Mouse (Mus musculus) cerebral cortex, adult 2 months (tissue): ENCODE data around the gene Ano3.

Source experiments
- WGBS: fragments of 180-500 bp; shearing (Covaris S2); methylation state at CpG from one replicate; pipeline ENCODE4 v1.1.7; 2018; 5-methylcytosine and 5-hydroxymethylcytosine counted together

Ano3 gene

GRCm38 (mm10) chr2:110795433-110795832, 155.3 kb downstream of the Ano3 start:
- WGBS: 49% methylated on average over 3 of the region's 3 CpGs

DNA sequence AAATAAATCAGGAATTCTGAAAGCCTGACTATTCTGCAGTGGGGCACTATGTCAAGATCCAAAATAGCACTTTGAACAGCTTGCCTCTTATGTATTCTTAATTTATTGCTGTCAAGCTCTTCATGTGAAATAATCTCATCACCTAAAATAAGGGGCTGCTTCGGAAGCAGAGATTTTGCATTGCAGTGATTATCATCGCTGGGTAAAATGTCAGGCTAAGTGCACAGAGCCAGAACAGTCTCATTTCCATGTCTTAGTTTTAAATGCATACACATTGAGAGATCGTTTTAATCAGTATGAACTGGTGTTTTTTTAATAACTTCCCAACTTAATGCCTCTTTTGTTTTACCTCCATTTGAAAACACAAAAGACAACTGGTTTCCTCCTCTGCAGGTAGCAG, 163.3 kb downstream of the Ano3 start:
- 54% methylated on average over 3 of the region's 3 CpGs for WGBS

DNA sequence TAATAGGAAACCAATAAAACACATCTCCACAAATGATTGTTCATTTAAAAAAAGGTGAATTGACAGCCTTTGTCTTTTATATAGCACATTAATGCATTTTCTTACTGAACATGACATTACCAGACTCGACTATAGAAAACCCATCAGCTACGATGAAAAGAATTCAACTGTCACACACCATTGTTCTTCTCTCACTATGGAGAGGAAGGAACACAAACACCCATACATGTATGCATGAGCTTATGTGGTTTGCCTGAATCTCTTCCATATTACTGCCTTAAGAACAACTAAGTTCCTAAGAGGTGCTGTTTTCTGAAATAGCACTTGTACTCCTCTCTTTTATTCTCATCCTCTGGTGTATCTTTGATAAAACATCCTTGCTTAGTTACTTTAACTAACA, 191.3 kb downstream of the Ano3 start:
- WGBS: 71% methylated on average over 2 of the region's 2 CpGs

GRCm38 (mm10) chr2:110757556-110757955, 193.2 kb downstream of the Ano3 start:
- 82% methylated on average over 2 of the region's 2 CpGs for WGBS

DNA sequence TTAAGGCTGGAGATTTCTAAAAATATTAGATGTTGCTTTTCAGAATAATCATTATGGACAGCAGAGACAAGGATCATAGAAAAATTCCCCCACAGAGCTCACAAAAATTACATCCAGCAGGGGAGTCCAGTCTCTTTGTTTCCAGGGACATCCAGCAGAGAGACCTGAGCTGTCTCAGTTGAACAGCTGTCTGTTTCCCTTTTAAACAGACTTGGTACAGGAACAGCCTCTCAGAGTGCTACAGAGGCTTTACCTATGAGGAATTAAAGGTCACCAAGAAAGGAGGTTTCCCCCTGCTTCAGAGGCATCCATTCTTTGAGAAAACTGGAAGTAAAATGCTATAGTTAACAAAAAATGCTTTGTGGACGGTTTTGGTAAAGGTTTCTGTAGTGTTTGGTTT, 210.2 kb downstream of the Ano3 start:
- WGBS: 60% methylated on average over 1 of the region's 1 CpGs

GRCm38 (mm10) chr2:110739781-110740180, 210.9 kb downstream of the Ano3 start:
- 91% methylated on average over 1 of the region's 1 CpGs for WGBS

GRCm38 (mm10) chr2:110737981-110738380, 212.7 kb downstream of the Ano3 start:
- 36% methylated on average over 2 of the region's 2 CpGs for WGBS

DNA sequence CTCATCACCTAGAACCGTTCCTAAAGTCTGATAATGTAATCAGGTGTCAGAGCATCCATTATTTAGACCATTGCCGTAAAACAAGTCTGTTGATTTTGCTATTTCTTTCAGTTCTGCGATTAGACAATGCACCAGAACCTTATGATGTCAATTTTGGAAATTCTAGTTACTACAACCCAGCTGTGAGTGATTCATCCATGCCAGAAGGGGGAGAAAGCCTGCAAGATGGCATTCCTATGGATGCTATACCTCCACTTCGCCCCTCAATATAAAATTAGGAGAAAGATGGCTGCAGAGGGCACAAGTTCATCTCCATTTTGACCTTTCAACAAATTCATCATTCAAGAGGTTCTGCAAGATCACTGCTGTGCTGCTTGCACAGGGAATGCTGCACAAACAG, 213.5 kb downstream of the Ano3 start:
- WGBS: 54% methylated on average over 4 of the region's 4 CpGs

DNA sequence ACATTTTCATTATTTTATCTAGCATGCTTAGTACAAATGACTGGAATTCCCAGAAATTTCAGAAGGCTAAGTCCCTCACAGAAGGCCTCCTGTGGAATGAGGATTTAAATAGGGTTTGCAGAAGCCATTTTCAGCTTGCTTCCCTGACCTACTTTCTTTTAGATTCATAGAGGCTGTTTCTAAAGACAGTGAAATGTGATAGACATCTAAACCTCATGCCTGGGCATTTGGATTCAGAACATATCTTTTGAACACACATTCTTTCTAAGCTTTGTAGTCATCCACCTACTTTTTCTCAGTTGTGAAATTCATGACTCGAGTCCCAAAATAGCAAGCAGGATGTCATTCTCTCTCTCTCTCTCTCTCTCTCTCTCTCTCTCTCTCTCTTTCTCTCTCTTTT, 228.5 kb downstream of the Ano3 start:
- WGBS: 23% methylated on average over 1 of the region's 1 CpGs

- 49% methylated on average over 3 of the region's 3 CpGs for WGBS
Observed at GRCm38 (mm10) chr2:110721290-110721753, 229.4 kb downstream of the Ano3 start, which contains the start of gene Muc15. Gene Muc15, plus strand, starts transcription at chr2:110721340.

GRCm38 (mm10) chr2:110710055-110710720, 240.5 kb downstream of the Ano3 start:
- 22% methylated on average over 10 of the region's 10 CpGs for WGBS

DNA sequence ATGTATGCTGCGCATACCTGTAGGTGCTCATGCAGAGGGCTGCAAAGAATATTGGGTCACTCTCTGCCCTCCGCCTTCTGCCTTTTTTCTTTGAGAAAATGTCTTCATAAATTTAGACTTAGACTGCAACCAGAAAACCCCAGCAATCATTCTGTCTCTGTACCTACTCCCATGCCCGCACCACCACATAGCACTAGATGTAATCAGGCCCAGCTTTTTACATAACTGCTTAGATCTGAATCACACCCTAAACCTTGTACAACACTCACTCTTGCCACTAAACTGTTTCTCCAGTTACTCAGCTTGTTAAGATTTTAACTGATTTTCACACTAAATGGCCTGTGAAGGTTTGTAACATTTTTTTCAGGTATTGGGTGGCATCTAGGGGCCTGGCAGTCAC, 241.3 kb downstream of the Ano3 start:
- WGBS: 64% methylated on average over 3 of the region's 3 CpGs

DNA sequence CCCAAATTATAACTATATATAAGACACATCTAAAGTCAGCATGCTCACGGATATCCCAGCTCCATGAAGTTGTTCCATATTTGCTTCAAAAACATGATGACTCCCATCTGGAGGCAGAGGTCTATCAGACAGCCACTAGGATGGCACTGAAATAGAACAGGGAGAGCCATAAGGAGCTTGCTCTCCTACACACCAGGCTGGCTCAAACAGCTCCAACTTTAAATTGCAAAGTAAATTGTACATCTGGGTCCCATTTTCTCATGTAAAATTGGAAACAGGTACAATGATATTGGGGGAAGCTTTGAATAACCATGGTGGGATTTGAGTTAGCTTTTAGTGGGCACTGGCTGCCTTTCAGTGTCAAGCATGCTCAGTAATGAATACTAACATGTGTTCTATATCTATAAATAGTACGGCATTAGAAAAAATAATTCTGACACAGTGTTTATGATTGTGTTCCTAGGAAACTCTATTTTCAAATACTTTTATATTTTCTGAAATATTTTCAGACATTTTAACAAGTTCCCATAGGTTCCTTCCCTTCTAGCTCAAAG, 279.6 kb downstream of the Ano3 start:
- WGBS: 64% methylated on average over 2 of the region's 2 CpGs

GRCm38 (mm10) chr2:110663329-110663728, 287.4 kb downstream of the Ano3 start:
- 31% methylated on average over 4 of the region's 4 CpGs for WGBS

DNA sequence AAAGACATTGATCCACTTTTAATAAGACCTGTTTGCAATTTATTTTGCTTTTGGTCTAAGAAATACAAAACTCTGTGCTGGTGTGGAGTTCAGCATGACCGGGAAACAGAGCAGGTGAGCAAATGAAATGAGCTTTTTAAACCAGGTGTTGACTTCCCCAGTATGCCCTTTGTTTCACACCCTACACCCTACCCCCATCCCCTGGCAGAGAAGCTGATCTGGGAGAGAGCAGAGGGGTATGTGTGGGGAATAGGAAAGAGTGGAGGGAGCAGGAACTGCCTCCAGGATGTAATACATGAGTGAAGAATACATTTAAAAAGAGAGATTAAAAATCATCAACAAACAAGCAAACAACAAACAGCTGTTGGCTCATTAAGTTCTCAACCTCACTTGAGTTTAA, 306.4 kb downstream of the Ano3 start:
- 77% methylated on average over 1 of the region's 1 CpGs for WGBS
